Mouse (Mus musculus) hindbrain, embryonic 14.5 days (tissue): ENCODE measurements around the gene Syt2. TPM values are rescaled to one million over a fixed set of nuclear protein-coding genes. Genes with fewer than 3 reads are reported as not detected.

Experiments used
- ATAC-seq: fragments of 200-750 bp; cut with Nextera tagmentation; 2 replicates; pipeline ENCODE4 v1.8.0; 2017; ENCODE audit warnings: moderate number of reproducible peaks, mild to moderate bottlenecking, moderate TSS enrichment, moderate library complexity; ENCODE audit not compliant: low FRiP score
- DNase-seq: peaks from one replicate; pipeline ENCODE4 v3.0.0-alpha.2; 2015; ENCODE audit warnings: low spot score
- H3K27ac ChIP-seq: fragments of 300-500 bp; sonication (generic); 2 replicates; pipeline ENCODE4 v1.5.1; 2014; ENCODE audit warnings: mild to moderate bottlenecking, moderate library complexity
- H3K27me3 ChIP-seq: fragments of 300-500 bp; sonication (generic); 2 replicates; pipeline ENCODE4 v1.6.1; 2014; ENCODE audit warnings: mild to moderate bottlenecking, low read length, mixed read lengths; ENCODE audit not compliant: control insufficient read depth, insufficient read depth
- H3K36me3 ChIP-seq: fragments of 300-500 bp; sonication (generic); replicated peaks from 2 replicates; pipeline ENCODE4 v1.6.1; 2014; ENCODE audit not compliant: control insufficient read depth, insufficient read depth
- H3K4me1 ChIP-seq: fragments of 300-500 bp; sonication (generic); replicated peaks from 2 replicates; pipeline ENCODE4 v1.6.1; 2014; ENCODE audit warnings: antibody characterized with exemption, low read length, mixed read lengths; ENCODE audit not compliant: control insufficient read depth, insufficient read depth
- H3K4me2 ChIP-seq: fragments of 300-500 bp; sonication (generic); replicated peaks from 2 replicates; pipeline ENCODE4 v1.6.1; 2014; ENCODE audit warnings: mild to moderate bottlenecking, moderate library complexity
- H3K4me3 ChIP-seq: fragments of 300-500 bp; sonication (generic); replicated peaks from 2 replicates; pipeline ENCODE4 v1.5.1; 2014; ENCODE audit warnings: mild to moderate bottlenecking, low read length
- H3K9ac ChIP-seq: fragments of 300-500 bp; sonication (generic); 2 replicates; pipeline ENCODE4 v1.6.1; 2014
- H3K9me3 ChIP-seq: fragments of 300-500 bp; sonication (generic); 2 replicates; pipeline ENCODE4 v1.6.1; 2016; ENCODE audit warnings: low read length; ENCODE audit not compliant: control insufficient read depth
- whole genome bisulfite sequencing: fragments of 180-500 bp; shearing (Covaris S2); extraction: QIAGEN DNeasy Blood & Tissue Kit; methylation state at CpG from one replicate; pipeline ENCODE4 v1.1.7; 2014; 5-methylcytosine and 5-hydroxymethylcytosine counted together
- polyA plus RNA-seq: library from polyadenylated mRNA; unstranded; fragments of >200 nt; fragmentation: Nextera tagmentation; extraction: Ambion mirVana; gene quantifications from 2 replicates; pipeline ENCODE4 v1.2.1, GENCODE M21; 2014

The Syt2 gene
- polyA plus RNA-seq, 1 experiment from 2014 or later, result 10.1 TPM

DNA sequence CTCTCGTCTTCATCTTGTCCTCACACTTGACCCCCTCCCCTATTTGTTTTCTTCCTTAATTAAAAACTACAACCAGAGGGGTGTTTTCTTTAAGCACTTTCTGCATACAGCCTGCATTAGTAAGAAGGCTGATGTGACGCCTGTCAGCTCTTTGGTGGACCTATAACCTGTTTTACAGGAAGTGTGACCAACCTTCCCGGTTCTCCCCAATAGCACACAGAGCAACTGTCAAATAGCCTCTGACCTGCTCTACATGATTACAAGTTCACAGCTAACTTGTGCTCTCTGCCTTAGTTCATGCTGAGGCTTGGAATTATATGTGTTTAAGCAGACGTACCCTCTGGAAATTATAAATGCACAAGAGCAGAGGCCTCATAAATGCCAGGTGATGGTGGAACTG, 120.0 kb downstream of the Syt2 start:
- ATAC-seq (no peak), DNase-seq (no peak)
- Histone ChIP-seq H3K9ac (no peak overlapping the region), H3K36me3 (peaks cover 25% of the 10 kb centered on the region; the same call in 1 of the 2 replicates), H3K4me3 (no peak overlapping the region), H3K9me3 (no peaks in the 10 kb centered on the region), H3K27ac (no peak overlapping the region), H3K4me2 (no peak overlapping the region), H3K27me3 (no peaks in the 10 kb centered on the region), H3K4me1 (no peaks in the 10 kb centered on the region)
- WGBS, result 87% methylated on average over 4 of the region's 4 CpGs

DNA sequence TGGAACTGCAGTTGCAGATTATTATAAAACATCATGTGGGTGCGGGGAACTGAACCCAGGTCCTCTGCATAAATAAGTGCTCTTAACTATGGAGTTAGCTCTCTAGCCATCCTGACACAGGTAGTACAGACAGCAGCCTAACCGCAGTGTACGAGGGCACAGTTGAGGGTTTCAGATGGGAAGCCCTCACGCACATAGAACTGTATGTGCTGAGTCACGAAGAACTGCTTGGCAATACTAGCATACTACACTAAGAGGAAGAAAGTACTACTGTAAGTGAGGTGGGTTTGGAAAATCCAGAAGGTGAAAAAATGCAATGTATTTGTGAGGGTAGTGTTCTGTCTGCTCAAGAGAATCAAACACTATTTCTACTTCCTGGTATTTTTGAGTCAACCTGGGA, 123.8 kb downstream of the Syt2 start:
- no peak overlapping the region for H3K27ac ChIP-seq
- no peak overlapping the region for H3K4me3 ChIP-seq
- no peak overlapping the region for H3K9ac ChIP-seq
- DNase-seq, result no peak
- peaks cover 39% of the 10 kb centered on the region for H3K36me3 ChIP-seq
- ATAC-seq, result no peak
- H3K27me3 ChIP-seq, result no peaks in the 10 kb centered on the region
- no peaks in the 10 kb centered on the region for H3K9me3 ChIP-seq
- no peak overlapping the region for H3K4me2 ChIP-seq
- WGBS, result 96% methylated on average over 5 of the region's 5 CpGs
- no peaks in the 10 kb centered on the region for H3K4me1 ChIP-seq

DNA sequence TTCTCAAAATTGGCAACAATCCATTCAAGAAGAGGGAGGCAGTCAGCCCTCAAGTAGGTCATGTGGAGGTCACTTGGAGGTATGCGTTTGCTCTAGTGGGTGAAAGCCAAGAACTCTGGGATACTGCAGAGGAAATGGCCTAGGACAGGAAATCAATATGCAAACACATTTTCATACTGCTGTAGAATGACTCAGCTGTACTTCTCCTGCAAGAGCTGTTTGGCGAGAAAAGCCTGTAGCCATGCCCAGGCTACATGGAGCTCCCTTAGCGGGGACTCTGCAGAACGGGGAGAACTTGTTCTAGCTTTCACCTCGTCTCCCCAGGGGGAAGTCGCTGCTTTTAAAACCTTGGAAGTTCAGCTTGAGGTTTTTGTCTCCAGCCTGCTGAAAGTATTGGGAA, 124.9 kb downstream of the Syt2 start:
- Histone ChIP-seq H3K36me3 (peaks cover 39% of the 10 kb centered on the region), H3K27ac (no peak overlapping the region), H3K9me3 (no peaks in the 10 kb centered on the region), H3K4me3 (no peak overlapping the region), H3K9ac (no peak overlapping the region), H3K27me3 (no peaks in the 10 kb centered on the region), H3K4me1 (no peaks in the 10 kb centered on the region), H3K4me2 (no peak overlapping the region)
- no peak for DNase-seq
- no peak for ATAC-seq
- WGBS, result 79% methylated on average over 6 of the region's 6 CpGs

DNA sequence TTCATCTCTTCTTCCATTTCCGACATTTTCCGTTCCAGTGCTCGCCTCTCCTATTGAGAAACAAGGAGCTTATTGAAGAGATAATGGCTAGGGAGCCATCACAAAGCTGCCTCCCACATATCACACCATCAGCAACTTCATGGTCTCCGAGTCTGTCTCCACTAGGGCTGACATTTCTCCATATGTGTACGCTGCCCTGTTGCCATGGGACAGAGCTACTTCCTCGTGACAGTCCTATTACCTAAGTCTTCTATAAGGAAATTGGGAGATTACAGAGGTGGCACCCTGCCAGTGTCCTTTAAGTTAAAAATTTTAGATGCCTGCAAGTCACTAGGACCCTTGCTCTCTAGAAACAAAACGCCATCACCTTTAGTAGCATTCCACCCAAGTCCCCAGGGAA, 125.5 kb downstream of the Syt2 start:
- H3K4me2 ChIP-seq, result no peak overlapping the region
- DNase-seq, result no peak
- no peak overlapping the region for H3K9ac ChIP-seq
- no peaks in the 10 kb centered on the region for H3K9me3 ChIP-seq
- no peaks in the 10 kb centered on the region for H3K27me3 ChIP-seq
- no peak for ATAC-seq
- 90% methylated on average over 7 of the region's 7 CpGs for WGBS
- H3K36me3 ChIP-seq, result peaks cover 35% of the 10 kb centered on the region
- H3K4me3 ChIP-seq, result no peak overlapping the region
- H3K27ac ChIP-seq, result no peak overlapping the region
- no peaks in the 10 kb centered on the region for H3K4me1 ChIP-seq

DNA sequence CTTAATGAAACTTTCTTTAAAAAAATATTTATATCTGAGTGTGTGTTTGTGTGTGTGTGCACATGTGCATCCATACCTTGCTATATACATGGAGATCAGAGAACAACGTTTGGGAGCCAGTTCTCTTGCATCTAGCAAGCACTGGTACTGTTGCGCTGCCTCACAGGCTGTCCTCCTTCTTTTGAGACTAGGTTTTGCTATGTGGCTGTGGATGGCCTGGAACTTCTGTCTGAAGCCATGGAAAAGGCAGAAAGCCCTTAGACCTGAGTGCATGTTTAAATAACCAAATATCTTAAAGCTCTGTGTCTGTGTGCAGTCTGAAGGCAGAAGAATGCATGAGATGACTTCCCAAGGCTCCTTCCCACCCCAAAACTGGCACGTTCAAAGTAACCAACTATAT, 126.3 kb downstream of the Syt2 start:
- Histone ChIP-seq H3K27ac (no peak overlapping the region), H3K9ac (no peak overlapping the region), H3K4me3 (no peak overlapping the region), H3K9me3 (no peaks in the 10 kb centered on the region), H3K4me2 (no peak overlapping the region), H3K4me1 (no peaks in the 10 kb centered on the region), H3K36me3 (peaks cover 27% of the 10 kb centered on the region), H3K27me3 (no peaks in the 10 kb centered on the region)
- ATAC-seq (no peak), DNase-seq (no peak)
- WGBS, result 91% methylated on average over 3 of the region's 3 CpGs

DNA sequence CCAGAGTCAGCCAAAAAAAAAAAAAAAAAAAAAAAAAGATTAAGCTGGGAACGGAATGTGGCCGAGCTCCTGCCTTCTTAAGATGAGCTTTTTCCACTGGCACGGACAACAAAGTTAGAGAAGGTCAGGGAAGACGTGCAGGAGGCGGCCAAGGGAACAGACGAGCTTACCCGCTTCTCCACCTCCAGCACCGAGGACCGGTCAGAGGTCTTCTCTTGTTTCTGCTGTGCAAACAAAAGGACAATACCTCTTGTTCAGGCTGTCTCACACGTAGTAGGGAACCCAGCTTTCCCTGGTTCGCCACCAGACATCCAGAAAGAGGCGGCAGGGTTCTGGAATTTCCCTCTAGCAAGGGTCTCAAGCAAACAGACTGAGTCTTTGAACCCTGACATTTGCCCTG, 126.8 kb downstream of the Syt2 start:
- H3K4me2 ChIP-seq, result no peak overlapping the region
- DNase-seq (no peak), ATAC-seq (no peak)
- H3K9me3 ChIP-seq, result no peaks in the 10 kb centered on the region
- 43% methylated on average over 12 of the region's 12 CpGs for WGBS
- H3K27ac ChIP-seq, result no peak overlapping the region
- H3K36me3 ChIP-seq, result peaks cover 23% of the 10 kb centered on the region
- no peak overlapping the region for H3K9ac ChIP-seq
- H3K27me3 ChIP-seq, result no peaks in the 10 kb centered on the region
- no peak overlapping the region for H3K4me3 ChIP-seq
- no peaks in the 10 kb centered on the region for H3K4me1 ChIP-seq

DNA sequence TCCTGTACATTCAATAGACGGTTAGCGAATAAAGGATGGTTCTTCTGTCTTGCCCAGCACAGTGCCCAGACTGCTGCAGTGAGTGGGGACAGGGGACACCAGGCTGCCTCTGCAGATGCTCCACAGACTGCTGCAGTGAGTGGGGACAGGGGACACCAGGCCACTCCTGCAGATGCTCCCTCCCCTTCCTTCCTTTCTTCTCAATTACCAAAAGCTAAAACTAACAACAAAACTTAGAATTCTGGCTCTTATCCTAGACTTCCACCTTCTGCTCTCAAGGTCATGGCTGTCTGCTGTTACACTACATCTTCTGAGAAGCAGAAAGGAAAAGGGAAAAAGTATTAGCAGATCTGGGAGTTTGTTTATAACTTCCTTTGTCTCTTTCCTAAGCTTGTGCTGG, 127.8 kb downstream of the Syt2 start:
- H3K4me2 ChIP-seq, result no peak overlapping the region
- DNase-seq (no peak), ATAC-seq (no peak)
- H3K9me3 ChIP-seq, result no peaks in the 10 kb centered on the region
- no peak overlapping the region for H3K9ac ChIP-seq
- H3K4me3 ChIP-seq, result no peak overlapping the region
- H3K27ac ChIP-seq, result no peak overlapping the region
- no peaks in the 10 kb centered on the region for H3K4me1 ChIP-seq
- no peaks in the 10 kb centered on the region for H3K27me3 ChIP-seq
- WGBS, result 40% methylated on average over 2 of the region's 2 CpGs
- peaks cover 19% of the 10 kb centered on the region for H3K36me3 ChIP-seq

DNA sequence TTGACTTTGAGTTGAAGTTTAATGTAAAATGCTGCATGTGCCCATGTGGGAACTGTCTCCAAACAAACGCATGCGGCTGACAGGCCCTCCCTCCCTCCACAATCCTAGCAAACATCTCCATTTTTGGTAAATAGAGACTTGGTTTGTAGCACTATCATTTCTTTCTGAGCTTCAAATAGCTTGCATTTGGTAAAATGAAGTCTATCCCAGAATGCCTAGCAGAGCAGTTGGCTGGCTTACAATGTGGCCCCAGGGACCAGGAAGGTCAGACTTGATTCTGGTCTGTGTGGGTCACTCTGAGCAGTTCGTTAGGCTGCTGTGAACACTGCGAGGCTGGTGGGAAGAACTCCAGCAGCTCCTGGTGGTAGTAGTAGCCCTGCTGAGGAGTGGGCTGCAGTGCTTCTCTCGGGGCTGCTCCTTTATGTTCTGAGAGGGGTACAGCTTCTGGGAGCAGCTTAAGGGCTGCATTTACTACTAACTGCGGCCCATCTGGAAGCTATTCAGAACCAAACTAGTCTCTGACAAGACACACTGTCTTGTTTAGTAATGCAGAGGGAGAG, 128.3 kb downstream of the Syt2 start:
- no peak for ATAC-seq
- 58% methylated on average over 6 of the region's 6 CpGs for WGBS
- H3K27ac ChIP-seq, result no peak overlapping the region

DNA sequence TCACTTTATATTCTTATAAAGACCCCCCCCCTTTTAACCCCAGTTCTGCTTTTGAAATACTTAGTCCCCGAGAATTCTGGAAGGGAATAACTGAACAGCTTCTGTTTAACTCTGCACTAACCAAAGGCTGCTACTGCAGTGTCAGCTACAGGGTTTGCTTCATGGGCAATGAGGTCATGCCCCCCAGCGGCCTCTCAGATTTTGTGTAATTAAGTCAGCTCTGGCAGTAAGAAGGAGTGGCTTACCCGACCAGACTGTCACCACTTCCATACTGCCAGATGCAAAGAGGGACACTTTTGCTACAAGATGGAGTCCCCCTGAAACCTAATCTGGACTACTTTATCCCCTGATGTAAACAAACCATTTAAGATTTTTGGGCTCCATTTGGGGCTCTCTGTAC, 129.2 kb downstream of the Syt2 start:
- 43% methylated on average over 3 of the region's 3 CpGs for WGBS
- peaks cover 15% of the 10 kb centered on the region for H3K36me3 ChIP-seq
- no peaks in the 10 kb centered on the region for H3K27me3 ChIP-seq
- DNase-seq (no peak), ATAC-seq (no peak)
- H3K9me3 ChIP-seq, result no peaks in the 10 kb centered on the region
- H3K4me2 ChIP-seq, result no peak overlapping the region
- H3K9ac ChIP-seq, result no peak overlapping the region
- H3K4me1 ChIP-seq, result no peaks in the 10 kb centered on the region
- no peak overlapping the region for H3K27ac ChIP-seq
- no peak overlapping the region for H3K4me3 ChIP-seq

More for the DNA sequence above, 128.3 kb downstream of the Syt2 start:
- H3K27me3 ChIP-seq, result no peaks in the 10 kb centered on the region
- no peak overlapping the region for H3K4me3 ChIP-seq
- peaks cover 19% of the 10 kb centered on the region for H3K36me3 ChIP-seq
- DNase-seq, result no peak
- no peak overlapping the region for H3K4me2 ChIP-seq
- H3K4me1 ChIP-seq, result no peaks in the 10 kb centered on the region
- H3K9ac ChIP-seq, result no peak overlapping the region
- no peaks in the 10 kb centered on the region for H3K9me3 ChIP-seq

DNA sequence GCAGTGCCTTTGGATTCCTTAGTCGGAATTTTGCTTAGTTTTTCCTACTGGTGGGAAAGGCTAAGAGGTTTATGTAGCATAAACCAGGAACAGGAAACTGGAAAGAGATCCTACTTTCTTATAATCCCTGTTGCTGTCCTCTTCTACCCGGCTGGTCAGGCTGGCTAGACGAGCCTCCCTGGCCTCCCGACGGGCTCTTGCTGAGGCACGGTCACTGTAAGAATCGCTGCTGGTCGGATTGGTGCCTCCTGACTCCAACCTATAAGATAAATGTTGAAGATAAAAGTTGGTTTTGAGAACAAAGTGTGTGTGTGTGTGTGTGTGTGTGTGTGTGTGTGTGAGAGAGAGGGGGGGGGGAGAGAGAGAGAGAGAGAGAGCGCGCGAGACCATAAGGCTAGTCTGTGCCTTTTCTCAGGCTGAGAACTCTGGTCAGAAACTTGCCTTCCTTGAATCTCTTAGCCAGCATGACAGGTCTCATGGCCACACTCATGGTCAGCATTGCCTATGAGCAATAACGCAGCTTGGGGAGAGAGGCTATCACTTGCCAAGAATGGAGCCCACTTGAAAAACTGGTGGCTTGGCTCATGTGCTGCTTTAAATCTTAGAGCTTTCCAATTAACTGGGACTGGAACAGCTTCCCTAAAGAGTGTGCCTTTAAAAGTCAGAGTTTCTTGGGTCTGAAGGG, 130.9 kb downstream of the Syt2 start:
- H3K36me3 ChIP-seq, result peaks cover 7% of the 10 kb centered on the region
- 91% methylated on average over 12 of the region's 12 CpGs for WGBS
- no peaks in the 10 kb centered on the region for H3K4me1 ChIP-seq
- no peak overlapping the region for H3K4me3 ChIP-seq
- no peak overlapping the region for H3K9ac ChIP-seq
- no peaks in the 10 kb centered on the region for H3K9me3 ChIP-seq
- H3K4me2 ChIP-seq, result no peak overlapping the region
- DNase-seq (no peak), ATAC-seq (no peak)
- H3K27ac ChIP-seq, result no peak overlapping the region
- H3K27me3 ChIP-seq, result no peaks in the 10 kb centered on the region
